Mouse (Mus musculus): ENCODE data around the gene Nanp. TPM values are rescaled to one million over a fixed set of nuclear protein-coding genes. Genes with fewer than 3 reads are reported as not detected.

Gene Nanp
- polyA plus RNA-seq, 1 experiment from 2014 or later, result 39.0 TPM

GRCm38 (mm10) chr2:151004390-151004789, 34.8 kb downstream of the Nanp start:
- no peak overlapping the region for H3K4me2 ChIP-seq (ENCODE audit: low read depth, low read length)
- H3K4me1 ChIP-seq (ENCODE audit: control insufficient read depth, insufficient read depth, low read length), result peaks cover 8% of the 10 kb centered on the region
- no peaks in the 10 kb centered on the region for H3K36me3 ChIP-seq (ENCODE audit: control insufficient read depth, insufficient read depth, low read length)
- H3K9ac ChIP-seq (ENCODE audit: low read depth, low read length), result no peak overlapping the region
- no peaks in the 10 kb centered on the region for H3K9me3 ChIP-seq (ENCODE audit: control insufficient read depth, low read length)
- no peak overlapping the region for H3K4me3 ChIP-seq (ENCODE audit: low read depth, low read length)
- no peak overlapping the region for H3K27ac ChIP-seq (replicated peaks; ENCODE audit: low read depth, low read length)
- WGBS, result 95% methylated on average over 10 of the region's 10 CpGs
- DNase-seq (ENCODE audit: low spot score) (no peak), ATAC-seq (ENCODE audit: low read depth) (no peak)
- H3K27me3 ChIP-seq (replicated peaks; ENCODE audit: control insufficient read depth, insufficient read depth, low read length), result no peaks in the 10 kb centered on the region

GRCm38 (mm10) chr2:151003796-151004195, 35.4 kb downstream of the Nanp start:
- 67% methylated on average over 6 of the region's 6 CpGs for WGBS

GRCm38 (mm10) chr2:151001619-151002175, 37.5 kb downstream of the Nanp start:
- no peak overlapping the region for H3K9ac ChIP-seq (ENCODE audit: low read depth, low read length)
- no peaks in the 10 kb centered on the region for H3K9me3 ChIP-seq (ENCODE audit: control insufficient read depth, low read length)
- H3K27me3 ChIP-seq (replicated peaks; ENCODE audit: control insufficient read depth, insufficient read depth, low read length), result no peaks in the 10 kb centered on the region
- H3K4me2 ChIP-seq (ENCODE audit: low read depth, low read length), result no peak overlapping the region
- peaks cover 3% of the 10 kb centered on the region; the same call in 1 of the 2 replicates for H3K4me1 ChIP-seq (ENCODE audit: control insufficient read depth, insufficient read depth, low read length)
- no peaks in the 10 kb centered on the region for H3K36me3 ChIP-seq (ENCODE audit: control insufficient read depth, insufficient read depth, low read length)
- H3K27ac ChIP-seq (replicated peaks; ENCODE audit: low read depth, low read length), result no peak overlapping the region
- no peak for ATAC-seq (ENCODE audit: low read depth)
- DNase-seq (ENCODE audit: low spot score), result no peak
- H3K4me3 ChIP-seq (ENCODE audit: low read depth, low read length), result no peak overlapping the region
- WGBS, result 75% methylated on average over 5 of the region's 5 CpGs

More at GRCm38 (mm10) chr2:151003796-151004195, 35.4 kb downstream of the Nanp start:
- ATAC-seq (ENCODE audit: low read depth) (no peak), DNase-seq (ENCODE audit: low spot score) (peak; percentile 23)
- Histone ChIP-seq H3K36me3 (ENCODE audit: control insufficient read depth, insufficient read depth, low read length) (no peaks in the 10 kb centered on the region), H3K27ac (replicated peaks; ENCODE audit: low read depth, low read length) (no peak overlapping the region), H3K4me2 (ENCODE audit: low read depth, low read length) (no peak overlapping the region), H3K9ac (ENCODE audit: low read depth, low read length) (no peak overlapping the region), H3K4me1 (ENCODE audit: control insufficient read depth, insufficient read depth, low read length) (peaks cover 7% of the 10 kb centered on the region), H3K4me3 (ENCODE audit: low read depth, low read length) (no peak overlapping the region), H3K9me3 (ENCODE audit: control insufficient read depth, low read length) (no peaks in the 10 kb centered on the region), H3K27me3 (replicated peaks; ENCODE audit: control insufficient read depth, insufficient read depth, low read length) (no peaks in the 10 kb centered on the region)

- H3K4me1 ChIP-seq (ENCODE audit: control insufficient read depth, insufficient read depth, low read length), result no peaks in the 10 kb centered on the region
- H3K9ac ChIP-seq (ENCODE audit: low read depth, low read length), result no peak overlapping the region
- H3K36me3 ChIP-seq (ENCODE audit: control insufficient read depth, insufficient read depth, low read length), result no peaks in the 10 kb centered on the region
- H3K9me3 ChIP-seq (ENCODE audit: control insufficient read depth, low read length), result no peaks in the 10 kb centered on the region
- H3K27me3 ChIP-seq (replicated peaks; ENCODE audit: control insufficient read depth, insufficient read depth, low read length), result no peaks in the 10 kb centered on the region
- peak; percentile 80 for ATAC-seq (ENCODE audit: low read depth)
- DNase-seq (ENCODE audit: low spot score), result peak; percentile 73
- H3K4me3 ChIP-seq (ENCODE audit: low read depth, low read length), result no peak overlapping the region
- H3K27ac ChIP-seq (replicated peaks; ENCODE audit: low read depth, low read length), result no peak overlapping the region
- H3K4me2 ChIP-seq (ENCODE audit: low read depth, low read length), result no peak overlapping the region
- 46% methylated on average over 7 of the region's 7 CpGs for WGBS
Observed at GRCm38 (mm10) chr2:151000402-151001178, 38.6 kb downstream of the Nanp start.

GRCm38 (mm10) chr2:150999021-150999420, 40.2 kb downstream of the Nanp start:
- no peak overlapping the region for H3K27ac ChIP-seq (replicated peaks; ENCODE audit: low read depth, low read length)
- no peaks in the 10 kb centered on the region for H3K9me3 ChIP-seq (ENCODE audit: control insufficient read depth, low read length)
- no peak overlapping the region for H3K9ac ChIP-seq (ENCODE audit: low read depth, low read length)
- no peaks in the 10 kb centered on the region for H3K4me1 ChIP-seq (ENCODE audit: control insufficient read depth, insufficient read depth, low read length)
- H3K27me3 ChIP-seq (replicated peaks; ENCODE audit: control insufficient read depth, insufficient read depth, low read length), result no peaks in the 10 kb centered on the region
- H3K4me2 ChIP-seq (ENCODE audit: low read depth, low read length), result no peak overlapping the region
- H3K4me3 ChIP-seq (ENCODE audit: low read depth, low read length), result no peak overlapping the region
- DNase-seq (ENCODE audit: low spot score), result no peak
- no peak for ATAC-seq (ENCODE audit: low read depth)
- WGBS, result 69% methylated on average over 3 of the region's 3 CpGs
- H3K36me3 ChIP-seq (ENCODE audit: control insufficient read depth, insufficient read depth, low read length), result no peaks in the 10 kb centered on the region

GRCm38 (mm10) chr2:150997618-150998017, 41.6 kb downstream of the Nanp start:
- H3K4me3 ChIP-seq (ENCODE audit: low read depth, low read length), result no peak overlapping the region
- H3K36me3 ChIP-seq (ENCODE audit: control insufficient read depth, insufficient read depth, low read length), result no peaks in the 10 kb centered on the region
- no peaks in the 10 kb centered on the region for H3K27me3 ChIP-seq (replicated peaks; ENCODE audit: control insufficient read depth, insufficient read depth, low read length)
- H3K27ac ChIP-seq (replicated peaks; ENCODE audit: low read depth, low read length), result no peak overlapping the region
- H3K9ac ChIP-seq (ENCODE audit: low read depth, low read length), result no peak overlapping the region
- no peaks in the 10 kb centered on the region for H3K9me3 ChIP-seq (ENCODE audit: control insufficient read depth, low read length)
- DNase-seq (ENCODE audit: low spot score), result no peak
- ATAC-seq (ENCODE audit: low read depth), result no peak
- H3K4me2 ChIP-seq (ENCODE audit: low read depth, low read length), result no peak overlapping the region
- WGBS, result 82% methylated on average over 5 of the region's 5 CpGs
- no peaks in the 10 kb centered on the region for H3K4me1 ChIP-seq (ENCODE audit: control insufficient read depth, insufficient read depth, low read length)

- no peak overlapping the region for H3K4me3 ChIP-seq (ENCODE audit: low read depth, low read length)
- H3K4me2 ChIP-seq (ENCODE audit: low read depth, low read length), result no peak overlapping the region
- ATAC-seq (ENCODE audit: low read depth) (no peak), DNase-seq (ENCODE audit: low spot score) (no peak)
- 71% methylated on average over 4 of the region's 4 CpGs for WGBS
- no peak overlapping the region for H3K9ac ChIP-seq (ENCODE audit: low read depth, low read length)
- no peaks in the 10 kb centered on the region for H3K9me3 ChIP-seq (ENCODE audit: control insufficient read depth, low read length)
- H3K36me3 ChIP-seq (ENCODE audit: control insufficient read depth, insufficient read depth, low read length), result no peaks in the 10 kb centered on the region
- no peak overlapping the region for H3K27ac ChIP-seq (replicated peaks; ENCODE audit: low read depth, low read length)
- H3K27me3 ChIP-seq (replicated peaks; ENCODE audit: control insufficient read depth, insufficient read depth, low read length), result no peaks in the 10 kb centered on the region
- H3K4me1 ChIP-seq (ENCODE audit: control insufficient read depth, insufficient read depth, low read length), result no peaks in the 10 kb centered on the region
Observed at GRCm38 (mm10) chr2:150995324-150995723, 43.9 kb downstream of the Nanp start.

- ATAC-seq (ENCODE audit: low read depth) (no peak), DNase-seq (ENCODE audit: low spot score) (no peak)
- Histone ChIP-seq H3K27me3 (replicated peaks; ENCODE audit: control insufficient read depth, insufficient read depth, low read length) (no peaks in the 10 kb centered on the region), H3K9ac (ENCODE audit: low read depth, low read length) (no peak overlapping the region), H3K27ac (replicated peaks; ENCODE audit: low read depth, low read length) (no peak overlapping the region), H3K4me2 (ENCODE audit: low read depth, low read length) (no peak overlapping the region), H3K4me3 (ENCODE audit: low read depth, low read length) (no peak overlapping the region), H3K36me3 (ENCODE audit: control insufficient read depth, insufficient read depth, low read length) (no peaks in the 10 kb centered on the region), H3K4me1 (ENCODE audit: control insufficient read depth, insufficient read depth, low read length) (no peaks in the 10 kb centered on the region), H3K9me3 (ENCODE audit: control insufficient read depth, low read length) (no peaks in the 10 kb centered on the region)
- 90% methylated on average over 4 of the region's 4 CpGs for WGBS
Observed at GRCm38 (mm10) chr2:150991050-150991449, 48.1 kb downstream of the Nanp start.

- Histone ChIP-seq H3K9ac (ENCODE audit: low read depth, low read length) (no peak overlapping the region), H3K27ac (replicated peaks; ENCODE audit: low read depth, low read length) (no peak overlapping the region), H3K9me3 (ENCODE audit: control insufficient read depth, low read length) (no peaks in the 10 kb centered on the region), H3K4me3 (ENCODE audit: low read depth, low read length) (no peak overlapping the region), H3K4me1 (ENCODE audit: control insufficient read depth, insufficient read depth, low read length) (no peaks in the 10 kb centered on the region), H3K36me3 (ENCODE audit: control insufficient read depth, insufficient read depth, low read length) (no peaks in the 10 kb centered on the region), H3K27me3 (replicated peaks; ENCODE audit: control insufficient read depth, insufficient read depth, low read length) (no peaks in the 10 kb centered on the region), H3K4me2 (ENCODE audit: low read depth, low read length) (no peak overlapping the region)
- no peak for ATAC-seq (ENCODE audit: low read depth)
- DNase-seq (ENCODE audit: low spot score), result no peak
- WGBS, result 89% methylated on average over 2 of the region's 2 CpGs
Observed at GRCm38 (mm10) chr2:150990506-150990905, 48.7 kb downstream of the Nanp start.
